Mouse (Mus musculus): Measurements from ENCODE around the gene Cenpl.
"Not testable (repeated sequence)": the region's sequence is repeated elsewhere in the genome, so short reads cannot be mapped to it uniquely, and the experiment has no call there.

The Cenpl gene

DNA sequence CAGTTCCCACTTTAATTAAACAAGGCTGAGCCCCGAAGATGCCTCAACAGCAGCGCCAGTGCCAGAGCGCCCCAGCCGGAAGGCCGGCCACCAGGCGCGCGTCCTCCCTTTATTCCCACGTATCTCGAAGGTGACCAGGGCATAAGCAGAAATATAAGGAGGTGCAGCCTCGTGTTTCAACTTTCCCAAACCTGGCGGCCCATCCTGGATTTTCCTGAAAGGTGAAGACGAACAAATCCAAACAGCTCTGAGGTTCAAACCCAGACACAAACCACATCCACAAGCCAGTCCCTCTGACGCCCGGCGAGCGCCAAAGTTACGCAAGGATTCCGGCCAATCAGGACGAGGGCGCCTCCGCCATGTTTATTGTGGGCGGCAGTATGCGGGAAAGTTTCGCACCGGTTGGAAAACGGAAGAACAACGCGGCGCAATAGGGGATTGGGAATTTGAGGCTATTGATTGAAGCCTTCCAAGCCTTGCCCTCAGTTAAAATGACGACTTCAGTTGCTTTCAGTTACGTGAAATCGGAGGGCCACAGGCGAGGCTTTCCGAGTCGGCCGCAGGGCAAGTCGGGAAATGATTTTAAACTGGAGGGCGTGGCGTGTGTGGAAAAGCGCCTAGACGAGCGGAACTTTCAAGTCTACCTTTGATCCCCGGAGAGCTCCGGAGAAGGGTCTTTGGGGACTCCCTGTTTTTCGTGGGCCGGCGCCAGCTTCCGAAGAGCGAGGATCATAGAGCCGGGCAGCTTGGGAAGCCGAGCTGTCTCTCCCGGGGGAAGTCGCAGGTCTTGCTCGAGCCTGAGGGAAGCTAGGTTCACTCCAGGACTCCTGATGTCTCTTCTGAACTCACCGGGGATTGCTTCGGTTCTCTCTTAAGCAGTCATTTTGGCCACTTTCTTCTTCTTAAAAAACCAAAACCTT, at the start of gene Cenpl, which contains the start of gene Dars2:
Gene Cenpl, plus strand, starts transcription at position 362 of the 920 bp plus-strand sequence.
Gene Dars2, minus strand, starts transcription at position 307 of the 920 bp plus-strand sequence.
- DNase-seq (ENCODE audit: low spot score in 2 of 2) = peak; percentile 94 to 96

DNA sequence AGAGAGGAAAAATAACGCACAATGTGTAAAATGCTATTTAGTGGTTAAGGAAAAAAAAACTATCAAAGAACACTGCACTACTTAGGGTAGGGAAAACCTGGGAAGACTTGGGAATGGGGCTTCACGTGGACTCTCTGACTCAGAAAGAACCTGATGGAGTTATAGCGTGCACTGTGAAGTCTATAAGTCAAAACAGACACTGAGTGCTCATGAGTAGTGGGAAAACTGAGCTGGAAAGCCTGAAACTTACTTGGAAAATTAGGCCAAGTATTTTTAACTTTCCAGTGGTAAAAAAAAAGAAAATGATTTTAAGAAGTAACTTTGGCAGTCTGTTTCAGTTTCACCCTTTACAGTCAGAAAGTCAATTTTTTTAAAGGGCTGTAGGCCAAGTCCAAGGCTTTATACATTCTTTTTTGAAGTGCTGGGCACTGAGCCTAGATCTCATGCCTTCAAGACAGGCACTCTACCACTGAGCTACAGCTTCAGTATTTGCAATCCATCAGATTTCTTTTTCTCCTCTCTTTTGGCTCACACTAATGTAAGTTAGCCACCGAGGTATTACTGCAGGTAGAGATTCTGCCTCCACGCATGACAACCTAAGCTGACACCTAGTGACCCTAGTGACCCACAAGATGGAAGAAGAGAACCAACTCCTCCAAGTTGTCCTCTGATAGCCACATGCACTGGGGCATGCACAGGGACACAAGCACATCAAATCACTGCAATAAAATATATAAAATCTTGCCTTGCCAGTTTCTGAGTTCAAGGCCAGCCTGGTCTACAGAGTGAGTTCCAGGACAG, 44.9 kb upstream of the Cenpl start:
- DNase-seq (ENCODE audit: low spot score in 2 of 2) = no peak

DNA sequence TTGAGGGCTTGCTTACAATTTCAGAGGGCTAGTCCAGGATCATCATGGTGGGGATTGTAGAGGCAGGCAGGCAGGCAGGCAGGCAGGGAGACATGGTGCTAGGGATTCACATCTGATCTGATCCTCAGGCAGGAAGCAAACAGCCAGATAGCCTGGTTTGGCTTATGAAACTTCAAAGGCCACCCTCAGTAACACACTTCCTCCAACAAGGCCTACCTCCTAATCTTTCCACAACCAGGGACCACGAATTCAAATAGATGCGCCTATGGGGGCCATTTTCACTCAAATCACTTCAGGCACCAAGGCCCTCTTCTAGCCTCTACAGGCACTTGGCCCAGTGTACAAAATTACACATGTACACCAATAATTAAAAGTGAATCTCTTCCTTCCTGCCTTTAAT, 43.3 kb upstream of the Cenpl start:
- DNase-seq (ENCODE audit: low spot score in 2 of 2) = no peak

DNA sequence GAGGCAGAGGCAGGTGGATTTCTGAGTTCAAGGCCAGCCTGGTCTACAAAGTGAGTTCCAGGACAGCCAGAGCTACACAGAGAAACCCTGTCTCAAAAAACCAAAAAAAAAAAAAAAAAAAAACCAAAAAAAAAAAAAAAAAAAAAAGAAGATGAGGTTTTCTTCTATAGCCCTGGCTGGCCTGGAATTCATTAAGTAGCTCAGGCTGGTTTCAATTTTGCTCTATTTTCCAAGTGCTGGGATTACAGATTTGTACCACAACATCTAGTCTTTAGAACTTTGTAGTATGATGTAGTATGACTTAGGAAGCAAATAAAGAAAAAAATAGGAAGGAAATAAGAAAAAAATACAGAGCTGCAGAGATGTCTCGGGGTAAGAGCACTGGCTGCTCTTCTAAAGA, 42.1 kb upstream of the Cenpl start:
- DNase-seq (ENCODE audit: low spot score in 2 of 2) = not testable (repeated sequence)

- DNase-seq (ENCODE audit: low spot score in 2 of 2) = no peak
Measured at GRCm38 (mm10) chr1:161030058-161030457, 40.5 kb upstream of the Cenpl start.

DNA sequence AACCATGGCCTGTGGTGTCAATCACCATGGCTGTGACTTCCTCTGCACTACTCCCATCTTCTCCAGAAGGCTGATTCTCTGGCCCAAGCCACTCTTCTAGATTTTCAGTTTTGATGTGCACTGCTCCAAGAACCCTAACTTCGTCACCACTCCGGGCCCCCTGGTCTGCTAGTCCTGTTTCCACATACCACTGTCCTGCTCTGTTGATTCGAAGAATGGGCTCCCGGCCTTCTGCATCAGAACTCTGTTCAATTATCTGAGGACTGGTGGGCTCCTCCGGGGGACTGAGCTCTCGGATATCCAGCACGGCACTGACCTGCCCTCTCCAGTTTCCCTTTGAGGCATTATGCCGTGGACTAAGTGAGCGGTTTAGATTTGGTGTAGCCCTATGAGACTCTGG, 38.6 kb upstream of the Cenpl start:
- DNase-seq (ENCODE audit: low spot score in 2 of 2) = no peak

DNA sequence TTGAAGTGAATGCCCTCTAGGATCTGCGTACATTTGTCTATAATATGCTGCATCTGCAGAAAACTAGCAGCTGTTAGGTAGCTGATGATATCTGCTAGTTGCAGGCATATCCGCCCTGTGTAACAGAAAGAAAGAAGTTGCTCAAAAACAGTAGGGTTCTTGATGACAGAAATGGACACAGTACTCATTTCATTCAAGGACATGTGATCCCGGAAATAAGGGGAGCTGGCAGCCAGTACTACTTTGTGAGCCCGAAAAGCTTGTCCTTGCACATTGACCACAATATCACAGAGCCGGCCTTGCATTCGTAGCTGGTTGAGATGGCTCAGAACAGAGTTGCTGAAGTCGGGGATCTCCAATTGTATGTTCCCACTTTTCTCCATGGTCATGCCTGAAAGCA, 38.2 kb upstream of the Cenpl start:
- DNase-seq (ENCODE audit: low spot score in 2 of 2) = no peak

GRCm38 (mm10) chr1:161033856-161034434, 36.6 kb upstream of the Cenpl start:
- no peak for DNase-seq (ENCODE audit: low spot score in 2 of 2)

GRCm38 (mm10) chr1:161034435-161035280, 35.9 kb upstream of the Cenpl start, which contains the start of gene Zbtb37:
Gene Zbtb37 (minus strand): TSS chr1:161034849.
- DNase-seq (ENCODE audit: low spot score in 2 of 2) = peak; percentile 99

- peak in 1 of 2 experiments; percentile 62 for DNase-seq (ENCODE audit: low spot score in 2 of 2)
Measured at GRCm38 (mm10) chr1:161035281-161035785, 35.2 kb upstream of the Cenpl start.

GRCm38 (mm10) chr1:161035786-161036404, 34.6 kb upstream of the Cenpl start:
- DNase-seq (ENCODE audit: low spot score in 2 of 2) = peak in 1 of 2 experiments; percentile 30

GRCm38 (mm10) chr1:161036411-161036841, 34.1 kb upstream of the Cenpl start:
- no peak for DNase-seq (ENCODE audit: low spot score in 2 of 2)

DNA sequence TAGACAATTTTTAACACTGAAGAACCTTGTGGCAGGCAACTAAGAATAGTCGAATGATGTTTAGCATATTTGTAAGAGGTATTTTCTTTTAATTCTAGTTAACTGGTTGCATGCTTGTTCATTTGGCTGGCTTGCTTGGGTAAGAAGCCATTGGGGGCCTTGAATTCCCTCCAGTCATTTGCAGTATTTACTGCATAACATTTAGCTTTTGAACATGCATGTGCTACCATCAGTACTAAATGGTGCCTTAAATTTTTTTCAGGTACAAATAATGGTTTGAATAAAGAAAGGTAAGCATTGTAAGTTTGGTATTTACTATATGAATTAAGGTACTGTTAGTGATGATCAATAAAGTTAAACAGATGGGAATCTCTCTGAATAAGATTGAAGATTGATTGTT, 33.5 kb upstream of the Cenpl start:
- DNase-seq (ENCODE audit: low spot score in 2 of 2) = no peak

- no peak for DNase-seq (ENCODE audit: low spot score in 2 of 2)
Measured at GRCm38 (mm10) chr1:161037599-161037998, 32.9 kb upstream of the Cenpl start.

- no peak for DNase-seq (ENCODE audit: low spot score in 2 of 2)
Measured at GRCm38 (mm10) chr1:161038004-161038403, 32.5 kb upstream of the Cenpl start.

GRCm38 (mm10) chr1:161038968-161039721, 31.4 kb upstream of the Cenpl start:
- no peak for DNase-seq (ENCODE audit: low spot score in 2 of 2)

GRCm38 (mm10) chr1:161039741-161040425, 30.6 kb upstream of the Cenpl start:
- DNase-seq (ENCODE audit: low spot score in 2 of 2) = no peak

DNA sequence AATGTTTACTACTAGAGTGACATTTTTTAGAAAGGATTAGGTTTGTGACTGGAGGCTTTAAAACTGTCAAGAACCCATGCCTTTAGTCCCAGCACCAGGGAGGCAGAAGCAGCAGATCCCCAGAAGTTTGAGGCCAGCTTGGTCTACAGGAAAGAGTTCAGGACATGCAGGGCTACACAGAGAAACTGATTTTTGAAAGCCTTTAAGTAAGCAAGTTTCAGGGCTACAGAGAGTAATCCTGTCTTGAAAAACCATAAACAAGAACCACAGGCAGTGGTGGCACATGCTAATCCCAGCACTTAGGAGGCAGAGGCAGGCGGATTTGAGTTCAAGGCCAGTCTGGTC, 30.1 kb upstream of the Cenpl start:
- no peak for DNase-seq (ENCODE audit: low spot score in 2 of 2)

GRCm38 (mm10) chr1:161040855-161041254, 29.7 kb upstream of the Cenpl start:
- no peak for DNase-seq (ENCODE audit: low spot score in 2 of 2)

Measured in frontal cortex, postnatal 10 days (tissue).